Mouse (Mus musculus) adrenal gland, adult 18-20 months (tissue): ENCODE results near the gene Gm45711. TPM values are rescaled to one million over a fixed set of nuclear protein-coding genes. Genes with fewer than 3 reads are reported as not detected.
"Not testable (repeated sequence)": the region's sequence is repeated elsewhere in the genome, so short reads cannot be mapped to it uniquely, and the experiment has no call there.

Experiments used
- DNase-seq, 2 experiments: peaks; one replicate each; pipeline ENCODE4 v3.0.0; 2021 to 2022; ENCODE audit warnings: low spot score in 2 of 2
- total RNA-seq, 2 experiments: library from RNA; stranded (reverse); gene quantifications; 1 replicate in 1 of 2; 2 replicates in 1 of 2; pipeline ENCODE4 v1.2.3; 2021

Gene Gm45711
- total RNA-seq, 2 experiments from 2014 or later: not detected

- DNase-seq: not testable (repeated sequence)
These were observed 12.0 kb upstream of the Gm45711 start, which contains the start of gene Cmtm2b for GRCm38 (mm10) chr8:104321930-104322329. Cmtm2b (plus strand) TSS chr8:104322230.

GRCm38 (mm10) chr8:104321267-104321666 is 11.4 kb upstream of the Gm45711 start, which contains the start of gene Gm11020:
Gm11020 (plus strand) TSS chr8:104321567.
- DNase-seq: not testable (repeated sequence)

DNA sequence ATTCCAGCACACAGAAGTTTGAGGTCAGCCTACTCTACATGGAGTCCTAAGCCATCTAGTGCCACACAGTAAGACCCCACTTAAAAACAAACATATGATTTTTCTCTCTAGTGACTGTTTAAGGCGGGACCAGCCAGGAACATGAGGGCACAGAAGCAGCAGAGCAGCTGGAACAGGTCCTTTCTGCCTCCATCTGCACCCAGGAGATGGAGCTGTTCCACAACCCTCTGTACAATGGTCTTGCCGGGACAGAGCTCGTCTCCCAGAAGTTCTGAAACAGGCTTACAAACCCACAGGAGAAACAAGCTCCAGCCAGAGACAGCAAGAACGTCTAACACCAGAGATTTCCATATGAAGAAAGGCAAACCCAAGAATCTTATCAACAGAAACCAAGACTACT is 3.4 kb upstream of the Gm45711 start:
- no peak for DNase-seq

- DNase-seq: not testable (repeated sequence)
These were observed 2.1 kb upstream of the Gm45711 start for GRCm38 (mm10) chr8:104312023-104312422.

DNA sequence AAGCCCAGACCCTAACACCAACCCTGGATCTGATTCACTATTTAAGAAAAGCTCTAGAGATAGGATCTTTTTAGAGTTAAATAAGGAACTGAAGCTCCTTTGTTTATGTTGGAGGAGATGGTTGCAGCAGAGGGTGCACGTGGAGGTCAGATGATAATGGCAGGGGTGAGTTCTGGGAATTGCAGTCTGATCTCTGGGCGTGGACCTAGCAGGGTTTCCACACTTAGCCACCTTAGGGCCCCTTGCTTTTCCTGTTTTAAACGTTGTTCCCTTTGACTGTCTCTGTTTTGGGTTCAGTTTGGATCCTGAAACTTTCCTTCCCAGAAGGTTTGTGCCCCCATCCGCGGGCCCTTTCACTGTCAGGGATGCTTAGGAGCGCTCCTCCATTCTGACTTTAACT is 1.5 kb downstream of the Gm45711 start:
- DNase-seq: not testable (repeated sequence)

DNA sequence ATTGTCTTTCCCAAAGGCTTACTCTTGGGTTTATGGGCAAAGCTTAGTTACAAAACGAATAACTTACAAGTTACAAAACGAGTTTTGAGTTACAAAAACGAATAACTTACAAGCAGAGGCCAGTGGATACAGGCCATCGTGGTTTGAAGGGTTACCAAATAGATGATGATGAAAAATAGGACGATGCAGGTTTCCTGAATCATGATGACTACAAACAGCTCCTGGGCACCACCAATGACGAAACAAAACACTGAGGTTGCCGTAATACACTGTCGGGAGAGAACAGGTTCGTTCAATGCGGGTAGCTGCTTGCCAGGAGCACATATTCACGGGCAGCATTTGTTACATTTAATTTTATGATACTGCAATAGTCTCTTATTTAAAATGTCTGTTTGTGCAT is 4.9 kb downstream of the Gm45711 start:
- DNase-seq: no peak

DNA sequence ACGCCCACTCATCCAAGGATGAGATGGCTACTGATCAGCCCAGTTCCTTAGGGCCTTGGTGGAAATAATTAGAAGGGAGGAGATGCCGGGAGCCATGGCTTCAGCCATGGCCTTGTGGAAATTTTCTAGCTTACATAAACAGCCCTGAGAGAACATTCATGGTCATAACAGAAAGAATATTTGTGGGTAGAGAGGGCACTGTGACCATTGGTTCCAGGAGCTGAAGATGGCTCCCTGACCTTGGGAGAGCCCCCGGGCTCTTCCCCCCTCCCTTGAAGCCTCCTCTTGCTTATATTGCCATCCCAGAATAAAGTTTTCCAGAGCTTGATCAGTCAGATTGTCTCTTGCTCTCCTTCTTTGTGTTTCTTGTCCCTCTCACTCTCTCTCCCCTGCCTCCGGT is 7.3 kb downstream of the Gm45711 start:
- DNase-seq: not testable (repeated sequence)

DNA sequence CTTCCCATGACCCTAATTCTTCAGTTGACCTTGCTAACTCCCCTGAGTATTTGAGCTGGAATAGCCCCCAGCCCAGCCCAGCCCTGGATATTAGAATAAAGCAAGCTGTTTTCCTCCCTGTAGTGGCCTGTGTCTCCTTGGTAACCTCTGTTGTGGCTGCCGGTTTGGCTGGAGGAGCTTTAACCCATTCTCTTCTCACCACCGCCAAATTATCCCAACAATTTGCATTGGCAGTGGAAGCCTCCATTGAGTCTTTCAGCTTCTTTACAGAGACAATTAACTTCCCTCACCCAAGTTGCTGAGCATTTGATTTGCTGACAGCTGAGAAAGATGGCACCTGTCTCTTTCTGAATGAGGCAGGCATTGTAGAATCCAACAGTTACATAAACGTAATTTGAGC is 8.3 kb downstream of the Gm45711 start:
- not testable (repeated sequence) for DNase-seq

DNA sequence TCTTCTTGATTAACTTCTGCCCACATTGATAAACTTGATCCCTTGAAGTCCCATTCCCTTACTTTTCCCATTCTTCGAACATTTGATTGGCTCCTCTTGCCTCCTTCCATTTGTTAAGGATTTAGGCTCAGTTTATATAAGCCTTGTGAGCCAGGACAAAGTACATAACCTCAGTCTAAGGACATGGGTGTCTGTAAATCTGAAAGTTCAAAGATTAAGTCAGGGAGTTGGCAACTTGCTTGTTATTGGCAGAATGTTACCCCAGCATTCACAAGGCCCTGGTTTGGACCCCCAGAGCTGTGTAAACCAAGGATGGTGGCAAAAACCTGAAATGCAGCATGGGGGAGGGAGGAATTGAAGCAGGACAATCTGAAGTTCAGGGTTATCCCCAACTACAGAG is 15.5 kb downstream of the Gm45711 start:
- no peak for DNase-seq

DNA sequence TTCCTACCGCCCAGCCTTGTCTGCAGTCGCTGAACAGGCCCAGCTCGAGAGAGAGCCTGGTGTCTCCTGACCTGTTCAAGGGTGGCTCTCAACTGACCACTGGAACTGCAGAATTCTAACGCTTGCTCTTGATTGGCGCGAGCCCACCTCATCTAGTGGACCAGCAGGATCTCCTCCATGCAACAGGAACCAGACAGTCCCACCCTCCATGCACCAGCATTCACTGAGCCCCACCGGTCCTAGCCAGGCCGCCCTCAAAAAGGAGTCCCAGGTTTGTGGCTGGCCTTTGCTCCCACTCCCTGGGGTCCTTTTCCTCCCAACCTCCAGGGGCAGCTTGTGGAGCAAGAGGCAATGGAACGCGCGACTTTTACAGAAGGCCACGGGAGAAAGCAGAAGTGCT is 16.8 kb downstream of the Gm45711 start, which contains the start of gene Cmtm2a:
TSS of gene Cmtm2a (minus strand) at position 101 of the 400 bp plus-strand sequence.
- not testable (repeated sequence) for DNase-seq

GRCm38 (mm10) chr8:104268937-104269440 is 40.9 kb downstream of the Gm45711 start:
- DNase-seq: no peak

DNA sequence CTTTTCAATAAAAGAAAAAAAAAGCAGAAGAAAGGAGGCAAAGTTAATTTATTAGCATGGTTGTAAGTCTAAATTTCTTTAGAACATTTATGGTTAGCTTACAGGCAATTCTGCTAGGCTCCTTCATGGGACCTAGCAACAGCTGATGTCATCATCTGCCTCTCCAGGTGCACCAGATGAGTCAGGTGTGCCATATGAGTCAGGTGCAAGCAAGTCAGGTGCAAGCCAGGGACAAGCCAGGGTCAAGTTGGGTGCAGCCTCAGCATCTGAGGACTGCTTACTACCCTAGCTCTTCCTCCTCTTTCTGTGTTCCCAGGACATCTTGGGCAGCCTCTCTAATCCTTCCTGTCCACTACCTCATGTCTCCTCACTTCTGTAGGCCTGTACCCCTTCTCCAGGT is 41.5 kb downstream of the Gm45711 start:
- no peak for DNase-seq

DNA sequence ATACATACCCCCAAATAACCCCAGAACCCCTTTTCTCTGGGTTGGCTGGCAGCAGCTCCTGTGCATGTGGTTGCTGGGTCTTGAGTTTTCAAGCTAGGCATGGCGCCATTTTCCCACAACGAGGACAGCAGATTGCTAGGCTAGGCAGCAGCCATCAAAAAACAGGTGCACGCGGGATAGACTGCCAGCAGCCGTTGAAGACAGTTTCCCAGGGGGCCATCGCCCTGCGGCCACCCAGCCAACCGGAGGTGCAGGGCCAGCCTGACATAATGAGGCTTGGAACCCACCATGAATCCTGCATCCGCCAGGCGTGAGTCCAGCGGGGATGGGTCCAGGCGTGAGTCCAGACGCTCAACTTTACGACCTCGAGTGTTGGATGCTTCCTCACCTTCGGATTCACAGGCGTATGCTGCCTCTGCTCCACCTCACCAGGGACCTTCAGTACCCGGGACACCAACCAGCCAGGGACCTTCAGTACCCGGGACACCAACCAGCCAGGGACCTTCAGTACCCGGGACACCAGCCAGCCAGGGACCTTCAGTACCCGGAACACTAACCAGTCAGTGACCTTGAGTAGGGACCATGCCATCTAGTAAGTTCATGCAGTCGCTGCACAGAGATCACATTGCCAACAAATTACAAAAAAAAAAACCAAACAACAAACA is 45.5 kb downstream of the Gm45711 start:
- DNase-seq: not testable (repeated sequence)

DNA sequence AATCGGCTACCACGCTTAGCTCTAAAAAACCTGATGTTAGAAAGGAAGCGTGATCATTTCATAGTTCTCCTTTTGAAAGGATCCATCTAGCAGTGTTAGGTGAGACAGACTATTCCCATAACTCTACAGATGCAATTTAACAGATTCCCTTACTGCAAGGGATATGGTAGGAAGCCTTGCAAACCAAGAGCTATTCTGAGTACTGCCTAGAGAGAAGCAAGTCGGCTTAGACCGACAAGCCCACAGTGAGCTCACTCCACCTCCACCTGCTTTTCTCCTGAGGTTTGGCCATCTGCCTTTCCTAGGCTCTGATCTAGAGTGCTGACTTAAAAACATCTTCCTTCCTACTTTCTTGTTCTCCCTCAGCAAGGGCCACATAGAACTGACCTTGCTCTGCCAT is 48.1 kb downstream of the Gm45711 start:
- not testable (repeated sequence) for DNase-seq

DNA sequence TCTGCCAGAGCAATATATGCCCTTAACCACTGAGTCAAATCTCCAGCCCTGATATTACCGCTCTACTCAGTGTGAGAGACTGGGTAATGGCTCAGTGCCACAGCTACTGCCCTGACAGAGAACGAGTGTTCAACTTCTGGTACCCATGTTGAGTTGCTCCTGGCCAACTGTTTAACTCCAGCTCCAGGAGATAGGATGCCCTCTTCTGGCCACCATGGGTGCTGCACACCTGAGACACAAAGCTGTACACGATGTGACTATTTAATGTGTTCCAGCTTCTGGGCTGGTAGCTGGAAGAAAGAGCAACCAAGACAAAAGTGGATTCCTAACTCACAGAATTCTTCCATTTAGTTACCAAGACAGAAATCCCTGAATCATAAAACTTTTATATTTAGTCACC is 56.9 kb downstream of the Gm45711 start:
- peak in 1 of 2 experiments; percentile 24 for DNase-seq

DNA sequence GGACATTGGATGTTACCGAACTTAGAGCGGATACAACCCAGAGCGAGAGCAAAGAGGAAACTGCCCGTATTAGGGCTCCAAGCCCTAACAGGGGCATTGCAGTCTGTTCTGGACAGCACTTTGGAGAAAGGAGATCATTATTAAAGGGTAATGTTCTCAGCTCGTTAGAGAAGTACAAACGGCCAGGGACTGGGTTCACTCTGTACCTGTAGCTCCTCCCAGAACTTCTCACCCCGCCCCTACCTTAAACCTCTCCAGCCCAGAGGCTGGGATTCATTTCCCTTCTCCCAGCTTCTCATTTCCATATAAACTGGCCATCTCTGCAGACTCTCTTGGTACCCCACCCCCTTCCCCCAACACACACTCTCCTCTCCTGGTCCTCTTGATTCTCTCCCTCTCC is 58.4 kb downstream of the Gm45711 start:
- peak in 1 of 2 experiments; percentile 17 for DNase-seq

GRCm38 (mm10) chr8:104250439-104251367 is 59.2 kb downstream of the Gm45711 start, which contains the start of gene Cklf:
Cklf (plus strand) TSS chr8:104250861.
- DNase-seq: peak; percentile 84 to 87

- DNase-seq: no peak
These were observed 60.4 kb downstream of the Gm45711 start for GRCm38 (mm10) chr8:104249442-104249996.

DNA sequence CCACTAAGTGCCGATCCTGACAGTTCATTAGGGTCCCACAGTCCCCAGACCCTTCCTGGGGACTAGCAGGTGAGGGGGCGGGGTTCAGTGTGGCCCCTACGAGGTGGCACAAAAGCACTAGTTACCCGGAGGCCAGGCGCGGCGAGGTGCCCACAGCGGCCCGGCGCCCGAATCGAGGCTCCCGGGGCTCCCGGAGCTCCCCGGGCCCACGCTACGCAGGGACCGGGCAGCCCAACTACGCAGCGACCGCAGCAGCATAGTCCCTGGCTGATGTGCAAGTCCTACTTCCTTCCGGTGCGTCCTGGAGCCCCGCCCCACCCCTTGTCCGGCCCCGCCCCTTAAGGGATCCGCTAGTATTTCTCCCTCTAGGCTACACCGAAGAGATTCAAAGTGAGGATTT is 61.6 kb downstream of the Gm45711 start, which contains the start of gene Tk2:
TSS of gene Tk2 (minus strand) at position 283 of the 400 bp plus-strand sequence.
- peak; percentile 75 to 79 for DNase-seq

- DNase-seq: peak in 1 of 2 experiments; percentile 15
These were observed 62.0 kb downstream of the Gm45711 start for GRCm38 (mm10) chr8:104247908-104248275.
